Mouse (Mus musculus): ENCODE measurements around the gene Vmn1r58. TPM values are rescaled to one million over a fixed set of nuclear protein-coding genes. Genes with fewer than 3 reads are reported as not detected.
"Not testable (repeated sequence)": the region's sequence is repeated elsewhere in the genome, so short reads cannot be mapped to it uniquely, and the experiment has no call there.

Vmn1r58 gene
- polyA plus RNA-seq (2015; fragmentation: Nextera tagmentation; extraction: Ambion mirVana) = 0.02 TPM in 1 of 2 replicates, not detected in the other

GRCm38 (mm10) chr7:5413296-5413695, at the start of gene Vmn1r58:
TSS of gene Vmn1r58 (minus strand) at chr7:5413396.
- not testable (repeated sequence) for H3K9ac ChIP-seq (ENCODE audit: low read length); H3K4me2 ChIP-seq (replicated peaks; ENCODE audit: low read depth); H3K4me1 ChIP-seq (replicated peaks; ENCODE audit: control insufficient read depth, insufficient read depth); H3K27ac ChIP-seq (replicated peaks); H3K36me3 ChIP-seq (ENCODE audit: control insufficient read depth, insufficient read depth, low read length); ATAC-seq (ENCODE audit: low FRiP score, low TSS enrichment); H3K9me3 ChIP-seq (ENCODE audit: control insufficient read depth, low read length); H3K4me3 ChIP-seq (ENCODE audit: low read depth, low read length); H3K27me3 ChIP-seq (ENCODE audit: control insufficient read depth, insufficient read depth, low read length); DNase-seq (ENCODE audit: low spot score)

GRCm38 (mm10) chr7:5456674-5457073, 43.5 kb upstream of the Vmn1r58 start, which contains the start of gene Vmn1r59:
TSS of gene Vmn1r59 (minus strand) at chr7:5456774.
- Histone ChIP-seq H3K9me3 (ENCODE audit: control insufficient read depth, low read length) (no peaks in the 10 kb centered on the region), H3K36me3 (ENCODE audit: control insufficient read depth, insufficient read depth, low read length) (no peaks in the 10 kb centered on the region), H3K4me3 (ENCODE audit: low read depth, low read length) (no peak within 1 kb of the TSS), H3K4me2 (replicated peaks; ENCODE audit: low read depth) (no peak within 1 kb of the TSS), H3K27ac (replicated peaks) (no peak within 1 kb of the TSS), H3K4me1 (replicated peaks; ENCODE audit: control insufficient read depth, insufficient read depth) (no peaks in the 10 kb centered on the region), H3K27me3 (ENCODE audit: control insufficient read depth, insufficient read depth, low read length) (no peaks in the 10 kb centered on the region), H3K9ac (ENCODE audit: low read length) (no peak within 1 kb of the TSS)
- no peak for ATAC-seq (ENCODE audit: low FRiP score, low TSS enrichment)
- no peak for DNase-seq (ENCODE audit: low spot score)
- no peak for TF ChIP-seq CTCF (IDR thresholded peaks at IDR 0.05; ENCODE audit: low read depth)
- TF ChIP-seq EP300 (optimal IDR thresholded peaks at IDR 0.05) = no peak

GRCm38 (mm10) chr7:5454011-5454410, 40.8 kb upstream of the Vmn1r58 start:
- H3K27ac ChIP-seq (replicated peaks); DNase-seq (ENCODE audit: low spot score); H3K4me2 ChIP-seq (replicated peaks; ENCODE audit: low read depth); H3K36me3 ChIP-seq (ENCODE audit: control insufficient read depth, insufficient read depth, low read length); H3K9me3 ChIP-seq (ENCODE audit: control insufficient read depth, low read length); H3K4me1 ChIP-seq (replicated peaks; ENCODE audit: control insufficient read depth, insufficient read depth); H3K4me3 ChIP-seq (ENCODE audit: low read depth, low read length); ATAC-seq (ENCODE audit: low FRiP score, low TSS enrichment); H3K27me3 ChIP-seq (ENCODE audit: control insufficient read depth, insufficient read depth, low read length); H3K9ac ChIP-seq (ENCODE audit: low read length): not testable (repeated sequence)
- WGBS = 67% methylated on average over 3 of the region's 3 CpGs

- H3K27me3 ChIP-seq (ENCODE audit: control insufficient read depth, insufficient read depth, low read length) = no peaks in the 10 kb centered on the region
- no peaks in the 10 kb centered on the region for H3K36me3 ChIP-seq (ENCODE audit: control insufficient read depth, insufficient read depth, low read length)
- H3K9ac ChIP-seq (ENCODE audit: low read length) = no peak overlapping the region
- TF ChIP-seq EP300 (optimal IDR thresholded peaks at IDR 0.05) (no peak), CTCF (IDR thresholded peaks at IDR 0.05; ENCODE audit: low read depth) (no peak)
- no peak overlapping the region for H3K27ac ChIP-seq (replicated peaks)
- DNase-seq (ENCODE audit: low spot score) (no peak), ATAC-seq (ENCODE audit: low FRiP score, low TSS enrichment) (no peak)
- H3K4me3 ChIP-seq (ENCODE audit: low read depth, low read length) = no peak overlapping the region
- H3K4me2 ChIP-seq (replicated peaks; ENCODE audit: low read depth) = no peak overlapping the region
- no peaks in the 10 kb centered on the region for H3K4me1 ChIP-seq (replicated peaks; ENCODE audit: control insufficient read depth, insufficient read depth)
- no peaks in the 10 kb centered on the region for H3K9me3 ChIP-seq (ENCODE audit: control insufficient read depth, low read length)
Measured at GRCm38 (mm10) chr7:5448627-5449026, 35.4 kb upstream of the Vmn1r58 start.

GRCm38 (mm10) chr7:5406201-5406600, 7.0 kb downstream of the Vmn1r58 start:
- no peaks in the 10 kb centered on the region for H3K27me3 ChIP-seq (ENCODE audit: control insufficient read depth, insufficient read depth, low read length)
- WGBS = 24% methylated on average over 2 of the region's 2 CpGs
- no peak overlapping the region for H3K27ac ChIP-seq (replicated peaks)
- no peak overlapping the region for H3K9ac ChIP-seq (ENCODE audit: low read length)
- no peak for DNase-seq (ENCODE audit: low spot score)
- H3K4me2 ChIP-seq (replicated peaks; ENCODE audit: low read depth) = no peak overlapping the region
- no peaks in the 10 kb centered on the region for H3K36me3 ChIP-seq (ENCODE audit: control insufficient read depth, insufficient read depth, low read length)
- H3K4me1 ChIP-seq (replicated peaks; ENCODE audit: control insufficient read depth, insufficient read depth) = no peaks in the 10 kb centered on the region
- TF ChIP-seq CTCF (IDR thresholded peaks at IDR 0.05; ENCODE audit: low read depth) = no peak
- no peak for TF ChIP-seq EP300 (optimal IDR thresholded peaks at IDR 0.05)
- H3K9me3 ChIP-seq (ENCODE audit: control insufficient read depth, low read length) = no peaks in the 10 kb centered on the region
- ATAC-seq (ENCODE audit: low FRiP score, low TSS enrichment) = no peak
- no peak overlapping the region for H3K4me3 ChIP-seq (ENCODE audit: low read depth, low read length)

GRCm38 (mm10) chr7:5366724-5367123, 46.5 kb downstream of the Vmn1r58 start:
- ATAC-seq (ENCODE audit: low FRiP score, low TSS enrichment) (no peak), DNase-seq (ENCODE audit: low spot score) (no peak)
- TF ChIP-seq CTCF (IDR thresholded peaks at IDR 0.05; ENCODE audit: low read depth) (no peak), EP300 (optimal IDR thresholded peaks at IDR 0.05) (no peak)
- no peaks in the 10 kb centered on the region for H3K27me3 ChIP-seq (ENCODE audit: control insufficient read depth, insufficient read depth, low read length)
- H3K4me1 ChIP-seq (replicated peaks; ENCODE audit: control insufficient read depth, insufficient read depth) = no peaks in the 10 kb centered on the region
- no peak overlapping the region for H3K27ac ChIP-seq (replicated peaks)
- H3K4me2 ChIP-seq (replicated peaks; ENCODE audit: low read depth) = no peak overlapping the region
- WGBS = 71% methylated on average over 2 of the region's 2 CpGs
- H3K9me3 ChIP-seq (ENCODE audit: control insufficient read depth, low read length) = no peaks in the 10 kb centered on the region; the same call in 1 of the 2 replicates
- H3K4me3 ChIP-seq (ENCODE audit: low read depth, low read length) = no peak overlapping the region
- H3K36me3 ChIP-seq (ENCODE audit: control insufficient read depth, insufficient read depth, low read length) = no peaks in the 10 kb centered on the region
- H3K9ac ChIP-seq (ENCODE audit: low read length) = no peak overlapping the region
